Mouse (Mus musculus) thymus, postnatal 0 days (tissue): ENCODE results near the gene Synpo2. TPM values are rescaled to one million over a fixed set of nuclear protein-coding genes. Genes with fewer than 3 reads are reported as not detected.
A peak's percentile ranks its signal among the peaks of the same experiment; 100 is the strongest.

Experiments used
- DNase-seq: peaks from one replicate; pipeline ENCODE4 v3.0.0-alpha.2; 2015; ENCODE audit warnings: low spot score
- polyA plus RNA-seq: library from polyadenylated mRNA; unstranded; fragments of >200 nt; fragmentation: Nextera tagmentation; extraction: Ambion mirVana; gene quantifications from 2 replicates; pipeline ENCODE4 v1.2.1, GENCODE M21; 2015

Synpo2 gene
- polyA plus RNA-seq = 2.3 and 3.3 TPM in 2 replicates

- no peak for DNase-seq
These were observed at the start of gene Synpo2 for GRCm38 (mm10) chr3:123235921-123236320. Gene Synpo2, minus strand, starts transcription at chr3:123236149.

- no peak for DNase-seq
These were observed 49.7 kb upstream of the Synpo2 start for GRCm38 (mm10) chr3:123285649-123286048.

- no peak for DNase-seq
These were observed 48.3 kb upstream of the Synpo2 start for GRCm38 (mm10) chr3:123284284-123284683.

GRCm38 (mm10) chr3:123282866-123283615 is 47.1 kb upstream of the Synpo2 start:
- DNase-seq = no peak

GRCm38 (mm10) chr3:123267741-123268201 is 31.8 kb upstream of the Synpo2 start:
- peak; percentile 31 for DNase-seq

- DNase-seq = peak; percentile 90
These were observed 31.1 kb upstream of the Synpo2 start, which contains the start of gene Sec24d for GRCm38 (mm10) chr3:123266753-123267651. Gene Sec24d, plus strand, starts transcription at chr3:123267455.

GRCm38 (mm10) chr3:123264706-123265105 is 28.8 kb upstream of the Synpo2 start:
- no peak for DNase-seq

- DNase-seq = no peak
These were observed 22.8 kb upstream of the Synpo2 start for GRCm38 (mm10) chr3:123258709-123259108.

- no peak for DNase-seq
These were observed 20.5 kb upstream of the Synpo2 start for GRCm38 (mm10) chr3:123256181-123257101.

- no peak for DNase-seq
These were observed 9.7 kb upstream of the Synpo2 start for GRCm38 (mm10) chr3:123245646-123246045.

- no peak for DNase-seq
These were observed 8.4 kb upstream of the Synpo2 start for GRCm38 (mm10) chr3:123244376-123244775.

GRCm38 (mm10) chr3:123237446-123237845 is 1.5 kb upstream of the Synpo2 start:
- no peak for DNase-seq

- no peak for DNase-seq
These were observed 1.1 kb upstream of the Synpo2 start for GRCm38 (mm10) chr3:123237039-123237438.

GRCm38 (mm10) chr3:123235495-123235894 is 454 bp downstream of the Synpo2 start:
- DNase-seq = no peak

- peak; percentile 38 for DNase-seq
These were observed 1.6 kb downstream of the Synpo2 start for GRCm38 (mm10) chr3:123234191-123234836.

GRCm38 (mm10) chr3:123231639-123232038 is 4.3 kb downstream of the Synpo2 start:
- no peak for DNase-seq

- no peak for DNase-seq
These were observed 8.7 kb downstream of the Synpo2 start for GRCm38 (mm10) chr3:123227276-123227675.

GRCm38 (mm10) chr3:123218646-123219045 is 17.3 kb downstream of the Synpo2 start:
- DNase-seq = no peak

- no peak for DNase-seq
These were observed 27.1 kb downstream of the Synpo2 start for GRCm38 (mm10) chr3:123208891-123209290.

- DNase-seq = no peak
These were observed 28.6 kb downstream of the Synpo2 start for GRCm38 (mm10) chr3:123207386-123207785.
